Mouse (Mus musculus) liver, embryonic 13.5 days (tissue): ENCODE measurements at regions not wholly inside any gene's neighbourhood (a gene's known extent, or its start where the extent isn't known, plus 50 kb on each side); places are given as distances from the start of the nearest gene placed in this dataset.
A peak's percentile ranks its signal among the peaks of the same experiment; 100 is the strongest.
"Not testable (repeated sequence)": the region's sequence is repeated elsewhere in the genome, so short reads cannot be mapped to it uniquely, and the experiment has no call there.

Source experiments
- ATAC-seq: fragments of 200-750 bp; cut with Nextera tagmentation; 2 replicates; pipeline ENCODE4 v1.8.0; 2017; ENCODE audit warnings: low read depth, mild to moderate bottlenecking, moderate number of reproducible peaks, moderate library complexity
- DNase-seq: peaks from one replicate; pipeline ENCODE4 v3.0.0; 2022
- H3K27ac ChIP-seq: fragments of 300-500 bp; sonication (generic); 2 replicates; pipeline ENCODE4 v1.5.1; 2015; ENCODE audit warnings: moderate library complexity, mild to moderate bottlenecking, inconsistent platforms
- H3K27me3 ChIP-seq: fragments of 300-500 bp; sonication (generic); 2 replicates; pipeline ENCODE4 v1.6.1; 2015; ENCODE audit warnings: mild to moderate bottlenecking, inconsistent platforms
- H3K36me3 ChIP-seq: fragments of 300-500 bp; sonication (generic); 2 replicates; pipeline ENCODE4 v1.6.1; 2015; ENCODE audit warnings: mild to moderate bottlenecking, inconsistent platforms
- H3K4me1 ChIP-seq: fragments of 300-500 bp; sonication (generic); replicated peaks from 2 replicates; pipeline ENCODE4 v1.6.1; 2015; ENCODE audit warnings: inconsistent platforms
- H3K4me2 ChIP-seq: fragments of 300-500 bp; sonication (generic); 2 replicates; pipeline ENCODE4 v1.6.1; 2015; ENCODE audit warnings: inconsistent platforms, mild to moderate bottlenecking, moderate library complexity
- H3K4me3 ChIP-seq: fragments of 300-500 bp; sonication (generic); replicated peaks from 2 replicates; pipeline ENCODE4 v1.5.1; 2015; ENCODE audit warnings: mild to moderate bottlenecking, inconsistent platforms
- H3K9ac ChIP-seq: fragments of 300-500 bp; sonication (generic); 2 replicates; pipeline ENCODE4 v1.6.1; 2015; ENCODE audit warnings: mild to moderate bottlenecking, inconsistent platforms
- H3K9me3 ChIP-seq: fragments of 300-500 bp; sonication (generic); replicated peaks from 2 replicates; pipeline ENCODE4 v1.6.1; 2016; ENCODE audit warnings: inconsistent platforms
- WGBS: fragments of 180-500 bp; shearing (Covaris S2); methylation state at CpG from one replicate; pipeline ENCODE4 v1.1.7; 2015; ENCODE audit not compliant: insufficient replicate concordance; 5-methylcytosine and 5-hydroxymethylcytosine counted together

DNA sequence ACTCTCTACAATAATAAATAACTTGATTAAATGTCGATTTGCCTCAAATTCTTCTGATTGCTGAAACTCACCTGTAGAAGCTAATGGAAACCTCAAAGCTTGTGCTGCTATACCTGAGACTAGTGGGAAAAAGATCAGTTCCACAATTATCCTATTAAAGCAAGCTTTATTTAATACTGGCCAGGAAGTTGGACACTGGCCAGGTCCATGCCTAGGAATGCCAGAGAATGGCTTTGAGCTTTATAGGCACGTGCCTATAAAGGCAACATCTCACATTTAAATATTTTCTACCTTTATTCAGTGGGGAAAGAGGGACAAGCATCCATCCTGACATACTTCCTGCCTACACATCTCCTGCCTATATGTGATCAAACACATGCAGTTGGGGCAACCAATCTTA is 575.8 kb downstream of the Cypt12 start:
- DNase-seq (no peak), ATAC-seq (no peak)
- Histone ChIP-seq H3K4me3 (no peak overlapping the region), H3K9ac (no peak overlapping the region), H3K9me3 (no peaks in the 10 kb centered on the region), H3K4me1 (no peaks in the 10 kb centered on the region), H3K27me3 (no peaks in the 10 kb centered on the region), H3K27ac (no peak overlapping the region), H3K4me2 (no peak overlapping the region), H3K36me3 (no peaks in the 10 kb centered on the region)
- 45% methylated on average over 2 of the region's 2 CpGs for WGBS

DNA sequence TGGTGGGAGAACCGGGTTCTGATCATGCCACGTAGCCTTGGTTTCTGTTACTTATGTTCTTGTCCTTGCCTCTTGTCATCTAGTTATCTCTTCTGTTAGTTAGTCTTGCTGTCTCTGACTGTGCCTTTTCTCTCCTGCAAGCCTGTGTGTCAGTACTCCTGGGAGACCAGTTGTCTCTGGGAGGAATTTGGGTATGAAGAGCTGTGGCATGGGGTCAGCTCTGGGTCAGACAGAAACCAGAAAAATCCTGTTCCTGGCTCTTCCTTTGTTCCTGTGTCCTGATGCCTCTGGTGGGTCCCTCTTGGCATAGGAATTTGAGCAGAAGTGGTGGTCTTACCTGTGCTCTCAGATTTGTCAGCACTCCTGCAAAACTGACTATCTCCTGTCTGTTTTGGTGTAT is 609.0 kb downstream of the Cypt12 start:
- Histone ChIP-seq H3K36me3 (no peaks in the 10 kb centered on the region), H3K9ac (no peak overlapping the region), H3K4me3 (no peak overlapping the region), H3K4me2 (no peak overlapping the region), H3K27me3 (no peaks in the 10 kb centered on the region), H3K4me1 (no peaks in the 10 kb centered on the region), H3K27ac (no peak overlapping the region), H3K9me3 (no peaks in the 10 kb centered on the region)
- ATAC-seq (no peak), DNase-seq (no peak)
- WGBS = 74% methylated on average over 2 of the region's 2 CpGs

DNA sequence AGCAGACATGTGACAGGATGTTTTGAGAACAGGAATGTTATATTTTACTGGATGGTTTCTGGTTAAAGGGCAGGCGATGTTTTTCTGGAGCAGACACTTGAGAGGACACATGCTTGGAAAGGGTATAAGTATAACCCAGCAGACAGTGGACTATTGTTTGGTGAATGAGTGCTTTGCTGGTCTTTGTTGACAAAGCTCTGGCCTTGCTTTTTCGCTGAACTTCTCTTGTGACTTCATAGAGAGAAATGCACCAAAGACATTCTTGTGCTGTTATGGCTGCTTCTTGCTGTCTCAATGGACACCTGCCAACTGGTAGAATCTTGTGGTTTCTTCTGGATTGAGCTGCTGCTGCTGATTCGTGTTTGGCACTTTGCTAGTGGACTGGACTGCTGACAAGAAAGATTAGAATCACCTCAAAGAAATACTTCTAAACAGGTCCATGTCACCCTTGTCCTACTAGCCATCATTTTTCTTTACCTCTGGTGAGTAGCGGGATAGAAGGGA is 612.1 kb downstream of the Cypt12 start:
- Histone ChIP-seq H3K27ac (no peak overlapping the region), H3K9ac (no peak overlapping the region), H3K4me1 (no peaks in the 10 kb centered on the region), H3K27me3 (no peaks in the 10 kb centered on the region), H3K36me3 (no peaks in the 10 kb centered on the region), H3K4me2 (no peak overlapping the region), H3K4me3 (no peak overlapping the region), H3K9me3 (no peaks in the 10 kb centered on the region)
- WGBS = 48% methylated on average over 4 of the region's 4 CpGs
- ATAC-seq = no peak
- DNase-seq = no peak

DNA sequence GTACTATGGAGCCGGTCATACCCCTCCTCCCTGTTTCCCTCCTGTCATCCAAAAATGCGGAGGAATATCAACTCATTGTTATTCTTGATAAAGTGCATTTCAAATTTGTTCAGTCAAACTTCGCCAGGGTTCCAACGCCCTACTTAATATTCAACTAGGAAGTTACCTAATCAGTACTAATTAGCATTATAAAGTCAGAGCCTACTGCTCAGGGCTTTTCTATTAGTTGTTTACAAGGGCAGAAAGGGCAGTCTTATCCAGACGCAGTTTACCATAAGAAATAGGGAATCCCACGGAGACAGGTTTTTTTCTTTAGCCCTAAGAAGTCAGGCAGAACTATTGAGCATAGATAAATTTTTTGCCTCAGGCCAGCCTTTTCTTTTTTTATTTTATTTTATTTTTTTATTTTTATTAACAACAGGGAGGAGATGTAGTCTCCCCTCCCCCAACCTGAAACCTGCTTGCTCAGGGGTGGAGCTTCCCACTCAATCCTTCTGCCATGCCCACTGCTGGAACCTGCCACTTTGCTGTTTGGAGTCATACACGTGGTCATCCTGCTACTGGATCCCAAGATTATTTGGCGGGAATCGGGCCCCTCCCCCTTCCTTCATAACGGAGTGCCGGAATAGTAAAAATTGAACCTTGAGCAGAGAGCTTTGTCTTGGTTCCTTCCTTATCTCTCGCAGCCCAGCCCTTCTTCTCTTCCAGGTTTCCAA is 632.9 kb downstream of the Cypt12 start:
- H3K36me3 ChIP-seq, H3K4me1 ChIP-seq, H3K27me3 ChIP-seq, ATAC-seq, H3K9ac ChIP-seq, DNase-seq, H3K9me3 ChIP-seq, H3K27ac ChIP-seq, H3K4me2 ChIP-seq, H3K4me3 ChIP-seq: not testable (repeated sequence)
- WGBS = 60% methylated on average over 12 of the region's 12 CpGs

DNA sequence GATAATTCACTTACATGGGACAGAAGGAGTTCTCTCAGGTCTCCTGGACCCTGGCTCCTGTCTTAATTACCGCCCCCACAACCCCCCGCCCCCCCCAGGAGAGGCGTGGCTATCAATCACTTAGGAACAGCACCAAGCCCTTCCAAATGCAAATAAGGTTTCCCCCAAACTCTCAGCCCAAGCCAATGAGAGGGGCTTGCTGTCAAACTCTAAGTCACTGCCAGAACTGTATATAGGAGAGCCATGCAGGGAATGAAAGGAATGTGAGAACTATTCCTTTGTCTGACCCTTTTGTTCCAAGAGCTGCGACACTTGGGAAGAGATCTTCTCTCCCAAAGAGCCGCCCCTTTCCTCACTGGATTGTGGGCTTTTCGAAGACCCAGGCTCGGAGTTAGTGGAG is 672.4 kb downstream of the Cypt12 start:
- H3K4me1 ChIP-seq = 0 out of 2 replicates have a peak, but pooled peaks cover 6% of the 10 kb centered on the region
- 46% methylated on average over 7 of the region's 7 CpGs for WGBS
- DNase-seq (no peak), ATAC-seq (no peak)
- no peaks in the 10 kb centered on the region for H3K27me3 ChIP-seq
- no peaks in the 10 kb centered on the region for H3K36me3 ChIP-seq
- no peak overlapping the region for H3K4me3 ChIP-seq
- no peak overlapping the region for H3K9ac ChIP-seq
- H3K27ac ChIP-seq = no peak overlapping the region
- H3K4me2 ChIP-seq = no peak overlapping the region
- H3K9me3 ChIP-seq = no peaks in the 10 kb centered on the region

DNA sequence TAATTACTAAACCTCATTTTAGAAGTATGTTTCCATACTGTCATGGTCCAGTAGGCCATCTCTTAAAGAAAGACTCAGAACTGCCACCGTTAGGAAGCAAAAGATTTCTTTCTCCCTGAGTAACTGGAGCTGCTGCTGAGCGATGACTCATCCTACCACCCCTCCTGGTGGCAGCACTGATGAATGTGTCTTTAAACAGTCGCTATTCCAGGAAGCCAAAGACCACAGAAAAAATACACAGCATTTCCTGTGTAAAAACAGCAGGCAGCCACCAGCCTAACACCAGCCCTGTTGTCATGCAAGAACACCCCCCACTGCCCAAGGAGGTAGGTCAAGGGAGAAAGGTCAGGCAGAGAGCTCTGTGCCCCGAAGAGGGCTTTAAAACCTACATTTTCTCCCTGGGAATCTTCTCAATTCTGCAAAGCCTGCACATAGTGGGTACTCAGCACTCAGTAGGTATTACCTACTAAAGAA is 675.7 kb downstream of the Cypt12 start:
- ATAC-seq (peak; percentile 58), DNase-seq (no peak)
- Histone ChIP-seq H3K4me1 (0 out of 2 replicates have a peak, but pooled peaks cover 6% of the 10 kb centered on the region), H3K27me3 (no peaks in the 10 kb centered on the region), H3K4me3 (no peak overlapping the region), H3K9ac (no peak overlapping the region), H3K27ac (no peak overlapping the region), H3K9me3 (no peaks in the 10 kb centered on the region), H3K36me3 (no peaks in the 10 kb centered on the region), H3K4me2 (peak overlapping the region; percentile 56; the same call in 1 of the 2 replicates)
- WGBS = 2% methylated on average over 4 of the region's 4 CpGs

DNA sequence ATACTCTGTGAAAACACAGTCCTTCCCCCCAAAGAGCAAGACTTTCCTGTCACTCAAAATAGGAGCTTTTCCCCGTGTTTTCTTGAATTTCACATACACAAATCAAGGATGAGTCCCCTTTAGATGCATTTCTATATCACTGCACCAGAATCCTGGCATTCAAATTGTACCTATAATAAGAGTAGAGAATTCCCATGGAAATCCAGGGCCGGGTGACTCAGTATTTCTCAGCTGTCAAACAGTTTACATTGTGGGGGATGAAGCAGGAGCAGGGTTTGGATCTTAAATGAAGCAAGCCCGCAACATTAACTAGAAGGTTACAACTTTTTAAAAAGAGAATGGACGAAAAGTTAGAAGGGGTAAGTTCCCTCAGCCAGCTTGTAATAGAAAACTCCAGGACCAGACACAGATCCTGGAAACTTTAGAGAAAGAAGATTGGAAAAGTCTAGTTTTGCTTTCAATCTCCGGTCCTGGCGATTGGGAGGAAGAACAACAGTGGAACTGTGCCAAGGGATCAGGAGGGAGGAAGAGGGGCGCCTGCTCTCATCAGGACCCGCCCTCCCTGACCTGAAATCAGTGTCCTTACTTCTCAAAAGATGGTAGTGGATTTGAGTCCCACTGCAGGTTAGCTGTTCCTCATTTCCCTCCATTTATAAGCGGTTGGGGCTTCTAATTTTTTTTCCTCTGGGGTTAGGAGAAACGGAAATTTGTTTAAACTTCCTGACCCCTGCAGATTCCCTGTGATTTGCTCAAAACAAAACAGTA is 676.4 kb downstream of the Cypt12 start:
- no peak for DNase-seq
- no peak for ATAC-seq
- Histone ChIP-seq H3K27me3 (no peaks in the 10 kb centered on the region), H3K4me3 (peak overlapping the region; percentile 18), H3K27ac (no peak overlapping the region), H3K4me2 (peak overlapping the region; percentile 56), H3K36me3 (no peaks in the 10 kb centered on the region), H3K9me3 (no peaks in the 10 kb centered on the region), H3K9ac (no peak overlapping the region), H3K4me1 (0 out of 2 replicates have a peak, but pooled peaks cover 6% of the 10 kb centered on the region)
- 7% methylated on average over 10 of the region's 10 CpGs for WGBS

DNA sequence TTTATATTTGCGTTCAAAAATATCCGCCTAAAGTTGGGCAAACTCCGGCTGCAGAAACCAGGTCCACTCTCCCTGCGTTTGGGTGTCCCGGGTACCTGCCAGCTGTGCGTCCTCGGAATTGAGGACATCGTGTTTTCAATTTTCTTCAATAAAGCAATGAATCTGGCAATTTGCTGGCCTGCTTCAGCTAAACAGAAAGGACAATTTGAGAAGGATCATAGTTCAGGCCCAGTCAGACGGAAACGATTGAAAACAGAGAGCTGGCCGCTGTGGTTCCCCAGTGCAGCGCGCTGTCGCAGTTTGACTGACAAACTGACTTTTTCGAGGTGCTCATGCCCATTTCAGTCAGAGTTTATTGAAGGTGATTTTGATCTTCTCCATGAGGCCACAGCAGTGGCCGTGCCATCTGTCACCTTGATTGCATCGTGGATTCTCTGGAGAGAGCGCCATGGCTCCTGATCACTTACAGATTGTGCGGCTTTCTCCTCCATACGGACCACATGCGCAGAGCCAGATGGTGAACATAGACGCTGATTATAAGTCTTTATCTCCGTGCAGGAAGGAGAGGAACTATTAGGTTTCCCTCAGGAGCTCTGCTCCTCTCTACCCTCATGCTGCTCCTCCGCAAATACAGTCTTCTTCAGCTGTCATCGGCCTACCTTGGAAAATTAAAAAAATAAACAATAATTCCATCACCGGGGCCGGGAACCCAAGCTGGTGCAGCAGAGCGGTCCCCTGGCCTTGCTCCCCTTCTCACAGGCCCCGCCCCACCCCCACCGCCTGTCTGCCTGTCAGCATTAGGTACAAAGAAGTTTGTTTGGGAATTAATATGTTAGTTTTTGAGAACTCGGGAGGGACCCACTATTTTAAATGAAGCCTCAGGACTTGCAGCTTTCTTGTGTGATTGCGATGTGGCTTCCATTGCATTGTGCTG is 677.5 kb downstream of the Cypt12 start:
- H3K36me3 ChIP-seq = no peaks in the 10 kb centered on the region
- H3K27ac ChIP-seq = no peak overlapping the region
- H3K9me3 ChIP-seq = no peaks in the 10 kb centered on the region
- H3K9ac ChIP-seq = no peak overlapping the region
- peak overlapping the region; percentile 18 for H3K4me3 ChIP-seq
- DNase-seq (no peak), ATAC-seq (peak; percentile 29; the same call in 1 of the 2 replicates)
- H3K4me2 ChIP-seq = peak overlapping the region; percentile 56
- H3K4me1 ChIP-seq = 0 out of 2 replicates have a peak, but pooled peaks cover 6% of the 10 kb centered on the region
- WGBS = 7% methylated on average over 32 of the region's 32 CpGs
- H3K27me3 ChIP-seq = no peaks in the 10 kb centered on the region

DNA sequence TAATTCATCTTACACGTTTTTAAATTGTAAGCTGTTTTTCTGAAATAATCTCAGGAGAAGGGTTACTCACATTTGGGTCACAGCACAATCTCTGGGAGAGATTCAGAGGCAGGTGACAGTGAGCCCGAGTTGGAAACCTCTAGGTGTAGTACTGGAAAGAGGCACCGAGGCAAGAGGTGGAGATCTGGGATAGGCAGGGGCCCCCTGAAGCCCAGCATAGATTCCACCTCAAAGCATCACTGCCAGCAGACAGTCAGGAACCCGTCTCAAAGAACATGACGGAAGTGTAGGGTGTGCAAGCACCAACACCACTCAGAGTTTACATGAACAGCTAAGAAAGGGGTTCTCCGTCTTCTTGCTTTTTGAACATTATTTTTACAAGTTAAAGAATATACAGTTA is 678.2 kb downstream of the Cypt12 start:
- WGBS = 38% methylated on average over 6 of the region's 6 CpGs
- 0 out of 2 replicates have a peak overlapping the region, but pooled peaks have one; percentile 56 for H3K4me2 ChIP-seq
- no peaks in the 10 kb centered on the region for H3K27me3 ChIP-seq

DNA sequence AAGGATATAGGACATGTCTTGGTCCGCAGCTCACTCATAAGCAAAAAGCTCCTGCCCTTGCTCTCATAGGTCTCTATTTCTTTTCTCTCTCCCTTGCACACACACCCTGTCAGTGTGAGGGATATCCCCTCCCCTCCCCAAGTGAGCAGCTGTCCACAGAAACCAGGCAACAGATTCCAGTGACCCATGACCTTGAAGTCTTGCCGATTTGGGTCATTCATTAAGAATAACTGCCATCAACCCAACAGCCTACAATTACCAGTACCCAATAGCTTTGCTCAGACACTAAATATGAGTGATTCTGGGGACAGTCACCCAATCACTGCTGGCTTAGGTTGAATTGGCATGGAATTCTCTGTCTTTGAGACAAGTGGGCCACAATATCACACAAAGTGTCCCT is 678.6 kb downstream of the Cypt12 start:
- no peak for ATAC-seq
- Histone ChIP-seq H3K27me3 (no peaks in the 10 kb centered on the region), H3K4me2 (no peak overlapping the region), H3K9ac (no peak overlapping the region), H3K4me3 (no peak overlapping the region), H3K4me1 (0 out of 2 replicates have a peak, but pooled peaks cover 6% of the 10 kb centered on the region), H3K36me3 (no peaks in the 10 kb centered on the region), H3K9me3 (no peaks in the 10 kb centered on the region), H3K27ac (no peak overlapping the region)
- no peak for DNase-seq
- 68% methylated on average over 2 of the region's 2 CpGs for WGBS

More for the DNA sequence above, 678.2 kb downstream of the Cypt12 start:
- no peak overlapping the region for H3K27ac ChIP-seq
- H3K9me3 ChIP-seq = no peaks in the 10 kb centered on the region
- no peak overlapping the region for H3K9ac ChIP-seq
- H3K4me1 ChIP-seq = 0 out of 2 replicates have a peak, but pooled peaks cover 6% of the 10 kb centered on the region
- ATAC-seq (no peak), DNase-seq (no peak)
- H3K4me3 ChIP-seq = no peak overlapping the region
- H3K36me3 ChIP-seq = no peaks in the 10 kb centered on the region

DNA sequence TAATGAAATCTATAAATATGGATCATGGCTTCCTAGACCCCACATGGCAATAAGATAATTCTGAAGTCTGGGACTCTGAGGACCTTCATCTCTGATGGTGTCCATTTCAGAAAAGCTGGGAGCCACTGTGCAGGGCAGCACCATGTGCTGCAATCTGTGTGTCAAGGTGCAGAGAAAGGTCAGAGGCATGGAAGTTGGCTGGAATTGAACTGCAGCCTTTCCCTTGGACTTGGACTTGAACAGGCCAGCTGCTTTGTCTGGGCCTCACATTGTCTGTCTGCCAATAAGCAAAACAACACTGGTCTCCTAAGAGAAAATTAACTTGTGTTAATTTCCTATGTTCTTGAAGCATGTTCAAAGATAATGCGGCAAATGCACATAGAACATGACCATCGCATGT is 681.0 kb downstream of the Cypt12 start:
- no peak overlapping the region for H3K9ac ChIP-seq
- 77% methylated on average over 2 of the region's 2 CpGs for WGBS
- H3K4me3 ChIP-seq = no peak overlapping the region
- H3K36me3 ChIP-seq = no peaks in the 10 kb centered on the region
- no peak for ATAC-seq
- 0 out of 2 replicates have a peak, but pooled peaks cover 2% of the 10 kb centered on the region for H3K4me1 ChIP-seq
- H3K4me2 ChIP-seq = no peak overlapping the region
- no peaks in the 10 kb centered on the region for H3K27me3 ChIP-seq
- no peaks in the 10 kb centered on the region for H3K9me3 ChIP-seq
- DNase-seq = no peak
- H3K27ac ChIP-seq = no peak overlapping the region
